Mouse (Mus musculus): Measurements from ENCODE around the gene Vmn1r45. TPM values are rescaled to one million over a fixed set of nuclear protein-coding genes. Genes with fewer than 3 reads are reported as not detected.

Vmn1r45 gene
- total RNA-seq (2023): not detected

GRCm38 (mm10) chr6:89940498-89940897 lies at the start of gene Vmn1r45:
Gene Vmn1r45 (minus strand): TSS chr6:89940598.

GRCm38 (mm10) chr6:89969013-89969412 lies 28.6 kb upstream of the Vmn1r45 start, which contains the start of gene Vmn1r46:
Gene Vmn1r46 (plus strand): TSS chr6:89969313.

GRCm38 (mm10) chr6:89883360-89883759 lies 57.0 kb downstream of the Vmn1r45 start, which contains the start of gene Vmn1r44:
Gene Vmn1r44 (plus strand): TSS chr6:89883660.

Other genes starting within 250 kb of the Vmn1r45 start
- not detected for gene Vmn1r40, start 233.1 kb downstream of the Vmn1r45 start, total RNA-seq (2023)
- not detected for gene Vmn1r41, start 199.8 kb downstream of the Vmn1r45 start, total RNA-seq (2023)
- not detected for gene Vmn1r42, start 64.2 kb downstream of the Vmn1r45 start, total RNA-seq (2023)
- gene Vmn1r43, start 64.2 kb downstream of the Vmn1r45 start, total RNA-seq (2023): not detected
- not detected for gene Vmn1r44, start 56.9 kb downstream of the Vmn1r45 start, total RNA-seq (2023)
- gene Vmn1r46, start 28.7 kb upstream of the Vmn1r45 start, total RNA-seq (2023): not detected
- gene Vmn1r47, start 75.5 kb upstream of the Vmn1r45 start, total RNA-seq (2023): not detected
- gene Vmn1r48, start 96.2 kb upstream of the Vmn1r45 start, total RNA-seq (2023): not detected
- gene Vmn1r49, start 137.9 kb upstream of the Vmn1r45 start, total RNA-seq (2023): not detected
- gene Vmn1r50, start 160.8 kb upstream of the Vmn1r45 start, total RNA-seq (2023): not detected
- gene Vmn1r51, start 182.0 kb upstream of the Vmn1r45 start, total RNA-seq (2023): not detected
- gene Vmn1r52, start 234.2 kb upstream of the Vmn1r45 start, total RNA-seq (2023): not detected

All from B cell, adult 67 days (primary cell).